Comparison of ENCODE assay signal across 42 mouse cellular contexts in the genomic region with DNA sequence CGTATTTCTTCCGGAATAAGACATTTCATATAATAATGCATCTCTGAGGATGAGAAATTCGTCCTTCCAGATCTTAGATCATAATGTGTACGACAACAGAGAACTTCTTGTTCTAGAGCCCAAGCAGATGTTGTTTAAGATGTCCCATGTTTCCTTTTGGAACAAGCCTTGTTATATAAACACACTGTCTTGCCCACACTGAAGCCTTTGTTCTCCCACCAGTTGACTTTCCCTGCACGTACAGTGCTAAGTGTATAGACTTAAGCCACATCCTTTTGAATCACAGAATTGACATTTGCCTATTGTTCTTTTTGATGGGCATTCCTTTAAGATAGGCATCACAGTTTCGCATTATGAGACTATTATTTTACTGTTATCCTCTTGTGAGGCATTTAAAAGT. TPM values are rescaled to one million over a fixed set of nuclear protein-coding genes. Genes with fewer than 3 reads are reported as not detected.
"Had no signal": no experiment of that assay in that cellular context is flagged by ENCODE, and none has a peak within 500 bp of the region (broad histone marks: within the 10 kb centered on the region; RNA-seq: fewer than 3 reads in every experiment).

No protein-coding gene starts in this region.

- H3K36me3 ChIP-seq: heart, embryonic 10.5 days; heart, embryonic 12.5 days; hindbrain, embryonic 13.5 days; hindbrain, embryonic 15.5 days; kidney, embryonic 15.5 days; limb, embryonic 13.5 days; limb, embryonic 15.5 days had no signal

- H3K9ac ChIP-seq: forebrain, postnatal 0 days; heart, embryonic 12.5 days; hindbrain, embryonic 13.5 days; hindbrain, embryonic 15.5 days; kidney, embryonic 15.5 days; limb, embryonic 13.5 days; limb, embryonic 15.5 days had no signal

- DNase-seq: forebrain, postnatal 0 days; gastrocnemius, postnatal 14 days; gastrocnemius, postnatal 36 days; heart, adult 18-20 months; heart, postnatal 10 days; kidney, adult 11 months; kidney, adult 2 months; kidney, adult 9 months; kidney, postnatal 14 days; kidney, postnatal 36 days; layer of hippocampus, adult 9-11 months; layer of hippocampus, postnatal 36 days; left cerebral cortex, postnatal 4 days had no signal

- ATAC-seq: forebrain, postnatal 0 days; hindbrain, postnatal 0 days; intestine, embryonic 16.5 days had no signal

- H3K4me1 ChIP-seq: heart, embryonic 10.5 days; heart, embryonic 12.5 days; hindbrain, embryonic 13.5 days; hindbrain, embryonic 15.5 days; kidney, embryonic 15.5 days; limb, embryonic 13.5 days; limb, embryonic 15.5 days had no signal

- H3K4me3 ChIP-seq: heart, embryonic 10.5 days; heart, embryonic 12.5 days; hindbrain, embryonic 13.5 days; hindbrain, embryonic 15.5 days; kidney, embryonic 15.5 days; limb, embryonic 13.5 days; limb, embryonic 15.5 days had no signal

- H3K27ac ChIP-seq: heart, embryonic 10.5 days; hindbrain, embryonic 13.5 days; hindbrain, embryonic 15.5 days; hindbrain, postnatal 0 days; kidney, embryonic 15.5 days; kidney, postnatal 0 days; limb, embryonic 13.5 days; limb, embryonic 15.5 days had no signal

- H3K27me3 ChIP-seq: heart, embryonic 12.5 days; hindbrain, embryonic 13.5 days; hindbrain, embryonic 15.5 days; kidney, embryonic 15.5 days; limb, embryonic 13.5 days; limb, embryonic 15.5 days had no signal

- H3K9me3 ChIP-seq: heart, embryonic 10.5 days; heart, embryonic 12.5 days; hindbrain, embryonic 13.5 days; hindbrain, embryonic 15.5 days; kidney, embryonic 15.5 days; limb, embryonic 13.5 days; limb, embryonic 15.5 days had no signal

- H3K4me2 ChIP-seq: heart, embryonic 12.5 days; hindbrain, embryonic 13.5 days; hindbrain, embryonic 15.5 days; kidney, embryonic 15.5 days; limb, embryonic 13.5 days; limb, embryonic 15.5 days had no signal

RNA-seq across cellular contexts. Expression of a gene that starts 2.7 kb away (rescaled TPM):
- total RNA-seq: forebrain, postnatal 0 days; gastrocnemius, adult 18-20 months; gastrocnemius, adult 8-10 months; gastrocnemius, postnatal 14 days; gastrocnemius, postnatal 36 days; heart, adult 18-20 months; heart, adult 8-10 months; heart, postnatal 10 days; heart, postnatal 25 days; hematopoietic stem cell, adult 5-6 weeks; hindbrain, postnatal 0 days; layer of hippocampus, adult 18-20 months; layer of hippocampus, adult 8-10 months; layer of hippocampus, postnatal 14 days; layer of hippocampus, postnatal 36 days; left cerebral cortex, adult 18-20 months; left cerebral cortex, adult 8-10 months; left cerebral cortex, postnatal 10 days; left cerebral cortex, postnatal 25 days; left cerebral cortex, postnatal 4 days had no signal
- polyA plus RNA-seq: forebrain, postnatal 0 days; gonadal fat pad, adult 2 months; heart, embryonic 10.5 days; heart, embryonic 12.5 days; heart, embryonic 14.5 days; heart, embryonic 16.5 days; hindbrain, embryonic 11.5 days; hindbrain, embryonic 13.5 days; hindbrain, embryonic 15.5 days; hindbrain, postnatal 0 days; intestine, embryonic 14.5 days; intestine, embryonic 16.5 days; kidney, adult 2 months; kidney, embryonic 15.5 days; kidney, postnatal 0 days; large intestine, adult 2 months; limb, embryonic 11.5 days; limb, embryonic 13.5 days had no signal
